8 mouse cellular contexts compared by ENCODE assay signal in the genomic region with DNA sequence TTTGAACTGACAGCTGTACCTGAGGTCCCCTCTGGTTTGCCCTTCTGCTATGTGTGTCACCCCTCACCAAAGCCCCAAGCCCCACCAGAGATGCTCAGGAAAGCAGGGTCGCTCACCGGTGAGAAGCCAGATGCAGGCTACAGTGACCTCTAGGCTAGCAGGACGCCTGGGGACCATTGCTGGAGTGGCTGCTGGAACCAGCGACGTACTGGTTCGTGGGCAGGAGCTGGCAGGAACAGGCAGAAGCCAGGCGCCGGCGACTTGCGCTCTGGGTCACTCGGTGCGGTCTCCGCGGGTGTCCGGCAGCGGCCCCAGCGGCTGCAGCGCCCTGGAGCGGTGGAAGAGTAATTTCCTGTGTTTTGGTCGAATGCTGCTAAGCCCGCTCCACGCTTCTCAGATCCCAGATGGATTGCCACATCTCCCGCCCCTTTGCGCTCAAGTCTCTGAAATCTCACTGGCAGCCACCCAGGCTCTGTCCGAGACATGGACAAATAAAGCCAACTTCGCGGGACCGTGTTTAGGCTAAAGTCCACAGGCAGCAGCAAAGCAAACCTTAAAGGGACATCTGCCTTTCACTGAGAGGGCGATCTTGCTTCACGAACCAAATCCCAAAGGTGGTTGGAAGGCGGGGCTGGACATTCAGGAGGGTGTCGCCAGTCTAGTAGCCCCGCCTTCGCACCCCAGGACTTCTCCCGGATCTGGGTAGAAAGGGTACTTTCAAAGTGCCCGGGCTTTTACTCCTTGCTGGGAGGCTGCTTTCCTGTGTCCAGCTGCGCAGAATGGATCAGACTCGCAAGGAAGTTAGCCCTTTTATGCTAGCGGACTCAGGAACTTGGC. TPM values are rescaled to one million over a fixed set of nuclear protein-coding genes. Genes with fewer than 3 reads are reported as not detected.
A peak's percentile ranks its signal among the peaks of the same experiment; 100 is the strongest.
DNase-seq lines count a peak whose midpoint lies in the region; ATAC-seq and TF ChIP-seq lines count a peak whose summit lies in the region.

A gene (minus strand): TSS at position 567 of the 837 bp plus-strand sequence.
A gene (minus strand): TSS at position 610 of the 837 bp plus-strand sequence.

- peak within 1 kb of the TSS; percentile 53 for H3K4me3 ChIP-seq in embryonic facial prominence, embryonic 15.5 days (replicated peaks)
- peak within 1 kb of the TSS; percentile 93 for H3K4me3 ChIP-seq in kidney, adult 2 months (ENCODE audit: insufficient read depth, low read depth, low read length)
- H3K4me3 ChIP-seq in limb, embryonic 15.5 days, result peak within 1 kb of the TSS; percentile 58
- peak within 1 kb of the TSS; percentile 47 for H3K4me3 ChIP-seq in midbrain, embryonic 15.5 days

- ATAC-seq in embryonic facial prominence, embryonic 15.5 days (ENCODE audit: insufficient number of reproducible peaks, low FRiP score, low TSS enrichment, low read depth), result peak; percentile 65; the same call in 1 of the 2 replicates
- peak; percentile 69 for ATAC-seq in limb, embryonic 15.5 days (ENCODE audit: insufficient number of reproducible peaks, low FRiP score, low TSS enrichment, low read depth)
- peak; percentile 87 for ATAC-seq in midbrain, embryonic 15.5 days (replicated peaks)

- WGBS in embryonic facial prominence, embryonic 15.5 days, result under 1% methylated on average over 39 of the region's 39 CpGs
- WGBS in kidney, adult 2 months, result under 1% methylated on average over 39 of the region's 39 CpGs
- WGBS in limb, embryonic 15.5 days, result under 1% methylated on average over 39 of the region's 39 CpGs
- under 1% methylated on average over 39 of the region's 39 CpGs for WGBS in midbrain, embryonic 15.5 days

- peak; percentile 21 for DNase-seq in layer of hippocampus, adult 11-12 months (ENCODE audit: low spot score)
- no peak for DNase-seq in layer of hippocampus, adult 9-10 months (ENCODE audit: low spot score)
- DNase-seq in heart, adult 8-10 months (ENCODE audit: low spot score), result peak; percentile 91
- peak; percentile 98 for DNase-seq in kidney, adult 2 months
- peak; percentile 22 to 65 for DNase-seq in spleen, postnatal 4 days (ENCODE audit: low spot score in 2 of 2)

- H3K9me3 ChIP-seq in embryonic facial prominence, embryonic 15.5 days (replicated peaks), result no peaks in the 10 kb centered on the region
- H3K9me3 ChIP-seq in limb, embryonic 15.5 days, result no peaks in the 10 kb centered on the region
- no peaks in the 10 kb centered on the region for H3K9me3 ChIP-seq in midbrain, embryonic 15.5 days

- peak within 1 kb of the TSS; percentile 39 for H3K9ac ChIP-seq in embryonic facial prominence, embryonic 15.5 days
- peak within 1 kb of the TSS; percentile 49 for H3K9ac ChIP-seq in limb, embryonic 15.5 days
- peak within 1 kb of the TSS; percentile 37 for H3K9ac ChIP-seq in midbrain, embryonic 15.5 days

- no peaks in the 10 kb centered on the region for H3K27me3 ChIP-seq in embryonic facial prominence, embryonic 15.5 days
- no peaks in the 10 kb centered on the region for H3K27me3 ChIP-seq in kidney, adult 2 months (replicated peaks; ENCODE audit: control insufficient read depth, insufficient read depth, low read length)
- H3K27me3 ChIP-seq in limb, embryonic 15.5 days, result no peaks in the 10 kb centered on the region
- H3K27me3 ChIP-seq in midbrain, embryonic 15.5 days (replicated peaks), result peaks cover 25% of the 10 kb centered on the region

- TF ChIP-seq POLR2A in kidney, adult 2 months (IDR thresholded peaks at IDR 0.05; ENCODE audit: low read depth, low read length), result peak; percentile 36

- H3K4me1 ChIP-seq in embryonic facial prominence, embryonic 15.5 days, result peaks cover 5% of the 10 kb centered on the region; the same call in 1 of the 2 replicates
- H3K4me1 ChIP-seq in kidney, adult 2 months (ENCODE audit: control insufficient read depth, insufficient read depth, low read length), result peaks cover 11% of the 10 kb centered on the region; the same call in 1 of the 2 replicates
- H3K4me1 ChIP-seq in limb, embryonic 15.5 days, result peaks cover 10% of the 10 kb centered on the region; the same call in 1 of the 2 replicates
- H3K4me1 ChIP-seq in midbrain, embryonic 15.5 days, result peaks cover 13% of the 10 kb centered on the region

- TF ChIP-seq CTCF in kidney, adult 2 months (conservative IDR thresholded peaks at IDR 0.05; ENCODE audit: insufficient read depth, insufficient read length, low read depth, low read length), result peak; percentile 23

- H3K36me3 ChIP-seq in embryonic facial prominence, embryonic 15.5 days, result no peaks in the 10 kb centered on the region
- no peaks in the 10 kb centered on the region; the same call in 1 of the 2 replicates for H3K36me3 ChIP-seq in kidney, adult 2 months (ENCODE audit: control insufficient read depth, insufficient read depth, low read length)
- H3K36me3 ChIP-seq in limb, embryonic 15.5 days, result no peaks in the 10 kb centered on the region
- no peaks in the 10 kb centered on the region for H3K36me3 ChIP-seq in midbrain, embryonic 15.5 days (replicated peaks)

- peak within 1 kb of the TSS; percentile 93 for H3K4me2 ChIP-seq in embryonic facial prominence, embryonic 15.5 days (replicated peaks)
- H3K4me2 ChIP-seq in limb, embryonic 15.5 days, result peak within 1 kb of the TSS; percentile 91
- H3K4me2 ChIP-seq in midbrain, embryonic 15.5 days, result peak within 1 kb of the TSS; percentile 87

- H3K27ac ChIP-seq in embryonic facial prominence, embryonic 15.5 days (replicated peaks), result peak within 1 kb of the TSS; percentile 40; the same call in 1 of the 2 replicates
- peak within 1 kb of the TSS; percentile 99 for H3K27ac ChIP-seq in kidney, adult 2 months (ENCODE audit: insufficient read depth, low read depth, low read length)
- H3K27ac ChIP-seq in limb, embryonic 15.5 days, result peak within 1 kb of the TSS; percentile 80
- peak within 1 kb of the TSS; percentile 8; the same call in 1 of the 2 replicates for H3K27ac ChIP-seq in midbrain, embryonic 15.5 days

RNA-seq across cellular contexts. Expression of the first gene that starts in this region (rescaled TPM):
- 3.4 and 5.0 TPM in 2 replicates for polyA plus RNA-seq in embryonic facial prominence, embryonic 15.5 days (2015; fragmentation: Nextera tagmentation; extraction: Ambion mirVana)
- total RNA-seq in heart, adult 8-10 months (2022), result 10 to 100 TPM in 1 of 4 experiments, 1 to 10 TPM in 3; 7.6 to 12.9 (median 9.2) TPM
- 3.8 and 7.4 TPM in 2 replicates for polyA plus RNA-seq in kidney, adult 2 months (2012; rRNA removed)
- 5.1 and 6.3 TPM in 2 replicates for polyA plus RNA-seq in limb, embryonic 15.5 days (2015; fragmentation: Nextera tagmentation; extraction: Ambion mirVana)
- 2.2 and 2.7 TPM in 2 replicates for polyA plus RNA-seq in midbrain, embryonic 15.5 days (2015; fragmentation: Nextera tagmentation; extraction: Ambion mirVana)

RNA-seq across cellular contexts. Expression of the second gene that starts in this region (rescaled TPM):
- polyA plus RNA-seq in embryonic facial prominence, embryonic 15.5 days (2015; fragmentation: Nextera tagmentation; extraction: Ambion mirVana), result 8.1 TPM in 2 replicates
- 10 to 100 TPM; 24.4 to 34.2 (median 33.7) TPM for total RNA-seq in heart, adult 8-10 months (2022)
- 16.5 and 17.9 TPM in 2 replicates for polyA plus RNA-seq in kidney, adult 2 months (2012; rRNA removed)
- polyA plus RNA-seq in limb, embryonic 15.5 days (2015; fragmentation: Nextera tagmentation; extraction: Ambion mirVana), result 11.4 and 12.6 TPM in 2 replicates
- 7.2 and 7.6 TPM in 2 replicates for polyA plus RNA-seq in midbrain, embryonic 15.5 days (2015; fragmentation: Nextera tagmentation; extraction: Ambion mirVana)

Comparison
In these comparisons a context has a peak if more than half of its experiments do, and no peak if none do; other contexts are left out.
1. H3K27ac ChIP-seq: peak in every context shown above with its lines; median percentile 99 in kidney, adult 2 months; 80 in limb, embryonic 15.5 days; 40 in embryonic facial prominence, embryonic 15.5 days; 8 in midbrain, embryonic 15.5 days.